Mouse (Mus musculus) bone marrow, adult 2 months (tissue): ENCODE measurements around the gene Dhx37.

Experiments used
- CTCF ChIP-seq: fragments of 200-500 bp; IDR thresholded peaks from 2 replicates; pipeline ENCODE4 v1.5.1; 2011; ENCODE audit warnings: low read length, control low read depth; ENCODE audit not compliant: control insufficient read depth, insufficient read depth
- POLR2A ChIP-seq: fragments of 200-500 bp; IDR thresholded peaks from 2 replicates; pipeline ENCODE4 v1.6.1; 2011; ENCODE audit warnings: low read depth, mild to moderate bottlenecking, control low read depth, low read length, borderline replicate concordance; ENCODE audit not compliant: control insufficient read depth

GRCm38 (mm10) chr5:125363894-125364293 lies 70.0 kb downstream of the Dhx37 start:
- no peak for TF ChIP-seq POLR2A
- no peak for TF ChIP-seq CTCF
